Mouse (Mus musculus): Measurements from ENCODE around the gene Spns3.

The Spns3 gene

DNA sequence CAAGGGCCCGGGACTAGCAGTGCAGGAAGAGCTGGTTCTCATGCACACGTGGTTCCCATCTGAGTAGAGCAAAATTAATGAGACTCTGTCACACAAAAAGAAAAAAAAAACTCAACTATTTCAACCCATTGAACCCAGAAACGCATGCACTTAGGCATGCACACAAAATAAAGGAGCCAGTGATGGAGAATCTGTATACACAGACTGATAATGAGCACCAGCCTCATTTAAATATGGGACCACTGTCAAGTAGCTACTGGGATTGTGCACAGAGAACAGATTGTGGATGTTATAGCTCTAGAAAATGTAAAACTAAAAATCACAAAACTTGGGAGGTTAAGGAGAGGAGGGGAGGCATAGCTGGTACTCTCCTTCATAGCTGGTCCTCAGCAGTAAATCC, 35.3 kb downstream of the Spns3 start:
- no peak for DNase-seq (ENCODE audit: low spot score in 2 of 2)

DNA sequence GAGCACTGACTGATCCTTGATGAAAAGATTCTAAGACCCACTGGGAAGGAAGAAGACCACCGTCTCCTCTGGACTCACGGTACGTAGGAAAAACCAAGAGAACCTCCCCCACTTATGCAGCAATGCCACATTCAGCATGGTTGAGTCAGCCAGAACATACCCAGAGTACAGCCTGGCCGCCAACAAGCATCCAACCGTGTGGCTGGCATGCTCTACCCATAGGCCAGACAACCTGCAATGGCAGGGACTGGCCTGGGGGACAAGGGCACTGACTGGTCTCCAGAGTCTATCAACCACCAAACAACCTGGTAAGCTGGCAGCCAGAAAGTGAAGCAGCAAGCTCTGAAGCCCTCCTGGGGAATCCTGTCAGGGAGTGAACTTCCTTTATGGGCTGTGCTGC, 41.7 kb downstream of the Spns3 start:
- DNase-seq (ENCODE audit: low spot score in 2 of 2): no peak

DNA sequence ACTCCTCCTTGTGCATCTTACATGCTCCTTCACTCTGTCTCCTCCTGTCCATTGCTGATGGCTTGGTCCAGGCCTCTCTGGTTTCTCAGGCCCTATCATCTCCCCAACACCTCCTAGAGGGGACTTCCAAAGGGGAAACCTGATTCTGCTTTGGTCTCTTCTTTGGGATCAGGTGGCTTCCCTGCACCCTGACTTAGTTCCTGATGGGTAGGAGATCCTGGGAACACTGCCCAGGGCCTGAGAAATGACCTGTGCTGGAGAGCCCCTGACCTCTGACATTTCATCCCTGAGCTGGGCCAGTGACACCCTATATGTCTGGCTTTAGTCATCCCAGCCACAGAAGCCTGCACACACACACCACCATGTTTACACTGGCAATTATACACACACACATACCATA, 42.7 kb downstream of the Spns3 start:
- DNase-seq (ENCODE audit: low spot score in 2 of 2): no peak

DNA sequence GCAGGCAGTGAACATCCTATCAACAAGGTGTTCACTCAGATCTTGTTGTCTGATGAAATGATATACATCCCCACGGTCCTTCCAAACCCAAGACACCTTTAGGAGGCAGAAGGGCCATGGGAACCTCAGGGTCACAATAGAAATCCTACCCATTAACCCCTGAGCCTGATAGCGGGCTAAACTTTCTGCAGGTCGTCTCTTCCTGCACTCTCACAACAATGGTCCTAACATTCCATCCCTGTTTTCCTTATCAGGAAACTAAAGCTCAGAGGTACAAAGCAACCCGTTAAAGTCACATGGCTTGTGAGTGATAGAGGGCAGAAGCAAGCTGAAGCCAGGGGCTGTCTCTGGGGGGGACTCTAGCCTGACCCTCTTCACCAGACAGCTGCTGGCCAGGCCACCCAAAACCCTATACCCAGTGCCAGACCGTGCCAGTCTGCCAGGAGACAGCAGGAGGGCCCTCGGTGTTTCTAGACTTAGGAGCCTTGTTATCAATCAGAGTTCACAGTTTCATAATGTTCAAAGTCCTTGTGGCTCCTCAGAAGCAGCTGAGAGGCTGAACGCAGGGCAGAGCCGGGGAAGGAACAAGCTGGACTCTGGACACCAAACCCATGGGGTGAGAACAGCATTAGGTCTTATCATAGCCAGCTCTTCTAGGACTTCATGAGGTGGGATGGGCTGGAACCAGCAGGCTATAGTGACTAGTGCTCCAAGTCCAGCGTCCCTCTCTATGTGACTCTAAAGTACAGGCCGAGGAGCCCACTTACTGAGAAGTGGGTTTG, 46.1 kb downstream of the Spns3 start:
- DNase-seq (ENCODE audit: low spot score in 2 of 2): no peak

DNA sequence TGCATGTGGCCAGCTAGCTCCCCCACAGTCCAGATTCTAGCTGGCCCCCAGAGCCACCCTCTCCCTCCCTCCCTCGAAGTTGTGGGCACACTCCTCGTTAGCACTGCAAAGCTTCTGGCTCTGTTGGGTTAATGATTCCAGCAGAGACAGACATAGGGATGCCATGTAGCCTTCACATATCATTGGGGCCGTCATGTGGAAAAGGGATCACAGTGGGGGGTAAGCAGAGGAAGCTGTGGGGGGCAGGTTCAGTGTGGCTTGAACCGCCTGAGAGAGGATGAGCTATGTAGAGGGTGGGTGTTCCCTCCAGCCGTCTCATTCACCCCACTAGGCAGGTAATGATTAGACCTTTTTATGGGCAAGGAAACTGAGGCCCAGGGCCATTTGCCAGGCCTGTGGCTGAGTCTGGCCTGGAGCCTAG, 46.8 kb downstream of the Spns3 start:
- no peak for DNase-seq (ENCODE audit: low spot score in 2 of 2)

DNA sequence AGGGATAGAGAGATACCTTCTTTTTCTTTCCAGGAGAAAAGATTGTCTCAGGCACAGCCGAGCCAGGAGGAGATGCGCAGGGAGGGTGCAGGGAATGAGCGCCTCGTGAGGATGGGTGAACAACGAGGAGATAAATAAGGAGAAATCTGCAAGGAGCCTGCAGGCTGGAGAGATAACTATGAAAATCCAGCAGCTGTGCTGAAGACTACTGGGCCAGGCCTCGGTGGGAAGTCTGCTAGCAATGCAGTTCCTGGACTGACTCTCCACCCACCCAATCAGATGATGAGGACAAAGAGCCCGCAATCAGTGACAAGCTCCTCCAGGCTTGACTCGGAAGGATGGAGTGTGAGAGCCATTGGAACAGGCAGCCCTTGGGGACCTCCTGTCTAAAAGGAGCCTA, 48.1 kb downstream of the Spns3 start:
- no peak for DNase-seq (ENCODE audit: low spot score in 2 of 2)

DNA sequence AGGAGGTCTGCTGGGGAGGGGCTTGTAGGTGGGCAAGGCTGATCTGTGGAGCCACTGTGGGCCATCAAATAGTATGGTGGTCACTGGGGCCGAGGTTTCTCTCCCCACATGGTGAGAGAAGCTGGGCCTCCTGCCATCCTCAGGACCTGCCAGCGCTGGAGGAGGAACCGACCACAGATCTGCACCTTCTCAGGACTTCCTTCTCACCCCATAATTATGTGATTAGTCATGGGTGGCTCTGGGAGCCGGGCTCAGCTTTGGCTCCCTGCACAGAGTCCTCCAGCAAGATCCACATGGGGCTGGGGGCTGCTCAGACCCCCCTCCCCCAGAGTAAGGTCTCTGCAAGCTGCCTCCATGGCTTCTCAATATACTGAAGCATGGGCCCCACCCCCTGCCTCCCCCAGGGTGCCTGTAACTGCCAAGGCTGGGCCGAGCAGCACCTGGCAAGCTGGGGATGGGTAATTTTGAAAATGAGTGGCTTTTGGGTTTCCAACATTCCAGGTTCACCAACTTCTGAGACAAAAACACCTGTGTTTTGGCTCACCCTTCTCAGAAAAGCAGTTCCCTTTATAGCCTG, 48.8 kb downstream of the Spns3 start:
- no peak for DNase-seq (ENCODE audit: low spot score in 2 of 2)

DNA sequence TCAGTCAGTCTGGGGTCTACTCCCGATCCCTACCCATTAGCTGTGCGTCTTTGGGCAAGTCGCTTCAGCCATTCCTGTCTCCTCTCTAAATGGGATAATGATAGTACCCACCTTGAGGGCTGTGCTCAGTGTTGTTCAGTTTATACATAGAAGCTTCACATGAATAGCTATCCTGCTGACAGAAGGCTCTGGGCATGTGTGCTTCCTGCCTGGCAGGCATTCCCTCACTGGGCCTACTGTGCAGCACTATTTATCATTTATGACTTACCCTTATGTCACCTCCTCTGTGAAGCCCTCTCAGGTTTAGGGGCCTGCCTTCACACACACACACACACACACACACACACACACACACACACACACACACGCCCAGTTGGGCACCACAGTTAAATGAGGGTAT, 50.2 kb downstream of the Spns3 start:
- no peak for DNase-seq (ENCODE audit: low spot score in 2 of 2)

DNA sequence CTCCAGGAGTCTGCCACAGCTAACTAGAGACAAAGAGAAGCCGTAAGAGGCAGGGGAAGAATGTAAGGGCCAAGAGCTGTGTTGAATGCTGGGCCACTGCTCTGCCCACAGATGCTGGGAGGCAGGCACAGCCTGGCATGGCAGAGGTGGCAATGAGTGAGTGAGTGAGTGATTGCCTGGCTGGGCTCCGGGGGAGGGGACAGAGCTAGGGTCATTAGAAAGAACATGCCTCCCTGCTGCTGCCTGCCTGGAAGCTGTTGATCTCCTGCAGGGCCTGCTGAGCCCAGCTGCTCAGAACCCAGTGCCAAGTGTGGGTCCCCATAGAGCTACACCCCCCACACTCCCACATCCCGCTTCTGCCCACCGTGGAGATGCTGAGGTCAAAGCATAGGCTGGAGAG, 52.9 kb downstream of the Spns3 start:
- DNase-seq (ENCODE audit: low spot score in 2 of 2): no peak

DNA sequence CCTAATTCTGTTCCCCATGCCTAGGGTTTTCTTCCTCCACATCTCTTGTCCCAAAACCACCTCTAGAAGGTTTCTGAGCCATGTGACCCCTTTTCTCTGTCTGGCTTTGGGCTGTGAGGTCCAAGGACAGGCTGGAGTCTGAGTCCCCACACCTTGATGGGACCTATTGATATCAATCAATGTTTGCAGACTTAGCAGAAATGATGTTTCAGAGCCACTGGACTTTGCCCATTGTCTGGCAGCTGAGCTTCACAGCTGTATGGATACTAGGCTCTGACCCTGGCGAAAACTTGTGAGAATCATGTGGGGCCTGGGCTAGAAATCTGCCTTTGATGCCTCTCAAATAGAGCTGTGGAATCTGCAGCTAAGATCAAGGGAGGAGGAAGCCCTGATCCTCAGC, 53.5 kb downstream of the Spns3 start:
- DNase-seq (ENCODE audit: low spot score in 2 of 2): no peak

DNA sequence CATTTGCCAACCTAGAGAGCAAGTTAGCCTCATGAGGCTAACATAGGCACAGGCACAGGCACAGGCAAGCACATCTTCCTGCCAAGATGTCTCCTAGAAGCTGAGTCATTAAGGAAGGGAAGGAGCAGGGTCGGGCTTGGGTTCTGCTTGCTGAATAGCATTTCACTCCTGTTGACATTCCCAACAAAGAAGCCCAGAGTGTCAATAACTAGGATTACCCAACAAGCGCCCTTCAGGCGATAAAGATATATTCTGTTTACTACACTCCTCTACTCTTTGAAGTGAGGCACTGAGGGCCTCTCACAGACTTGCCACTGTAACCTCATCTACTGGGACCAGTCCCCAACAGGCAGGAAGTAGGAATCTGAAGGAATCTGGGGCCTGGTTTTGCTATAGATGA, 54.2 kb downstream of the Spns3 start:
- DNase-seq (ENCODE audit: low spot score in 2 of 2): no peak

DNA sequence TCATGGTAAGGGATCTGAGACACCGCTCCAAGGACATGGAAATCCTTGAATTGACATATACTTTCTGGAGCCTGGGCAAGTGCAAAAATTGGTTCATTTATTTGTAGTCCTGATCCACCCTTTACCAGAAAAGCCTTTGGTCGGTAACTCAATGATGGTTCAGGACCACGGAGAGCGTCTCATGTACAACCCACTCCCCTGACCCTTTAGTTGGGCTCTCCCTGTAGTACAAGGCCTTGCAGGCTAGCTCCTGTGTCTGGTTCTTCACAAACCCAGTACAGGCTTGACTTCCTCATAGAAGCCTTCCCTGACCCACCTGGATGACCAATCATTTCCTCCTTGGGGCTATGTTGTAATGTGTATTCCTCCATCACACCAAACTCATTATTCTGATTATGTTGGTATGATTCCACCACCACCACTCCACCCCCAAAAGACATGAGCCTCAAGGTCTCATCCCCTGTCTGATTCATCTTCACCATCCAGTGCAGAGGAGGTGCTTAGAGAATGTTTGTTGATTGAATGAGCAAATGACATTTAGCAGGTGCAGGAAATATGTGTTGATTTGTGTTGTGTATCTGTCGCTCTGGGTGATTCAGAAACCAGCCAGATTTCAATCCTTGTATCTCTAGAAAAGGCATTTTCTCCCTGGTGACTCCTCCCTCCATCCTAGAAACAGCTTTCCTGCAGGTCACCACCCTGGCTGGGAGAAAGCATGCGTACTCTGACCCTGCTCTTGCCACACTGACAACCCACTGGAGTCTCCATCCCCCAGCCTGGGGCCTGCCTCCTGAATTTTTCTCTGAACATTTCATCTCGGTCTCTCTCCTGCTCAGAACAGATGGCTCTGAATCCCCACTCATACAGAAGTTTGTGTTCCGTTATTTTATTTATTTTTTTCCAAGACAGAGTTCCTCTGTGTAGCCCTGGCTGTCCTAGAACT, 56.0 kb downstream of the Spns3 start:
- no peak for DNase-seq (ENCODE audit: low spot score in 2 of 2)

DNA sequence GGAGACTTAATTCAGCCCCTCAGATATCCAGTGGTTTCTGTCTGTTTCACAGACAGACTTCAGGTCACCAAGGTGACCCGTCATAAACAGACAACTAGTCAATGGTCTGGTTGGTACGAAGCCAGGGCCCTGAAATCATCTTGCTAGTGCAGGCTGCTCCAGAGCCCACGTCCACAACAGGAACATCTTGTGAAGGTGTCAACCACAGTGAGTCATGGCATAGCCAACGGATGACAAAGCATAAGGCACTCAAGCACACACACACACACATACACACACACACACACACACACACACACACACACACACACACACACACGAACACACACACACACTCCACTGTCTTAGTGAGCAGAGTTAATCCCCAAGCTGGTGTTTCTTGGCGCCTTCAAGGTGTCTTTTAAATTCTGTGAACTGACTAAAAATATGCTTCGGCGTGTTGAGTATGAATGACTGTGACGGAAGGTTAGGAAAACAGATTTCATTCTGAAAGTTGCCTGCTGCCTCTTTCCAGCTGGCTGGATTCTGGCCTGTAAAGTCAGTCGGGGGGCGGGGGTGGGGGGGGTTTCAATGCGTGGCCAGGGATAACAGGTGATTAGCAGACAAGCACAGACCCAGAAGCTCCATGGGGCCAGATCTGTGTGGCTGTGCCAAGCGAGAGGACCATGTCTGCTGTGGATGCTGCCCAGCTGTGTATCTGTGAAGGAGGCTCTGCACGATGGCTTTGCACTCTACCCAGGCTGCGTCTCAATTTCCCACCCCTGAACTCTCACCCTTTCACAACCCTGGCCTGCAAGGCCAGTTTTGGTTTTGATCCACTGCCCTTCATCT, 59.0 kb downstream of the Spns3 start:
- DNase-seq (ENCODE audit: low spot score in 2 of 2): no peak

DNA sequence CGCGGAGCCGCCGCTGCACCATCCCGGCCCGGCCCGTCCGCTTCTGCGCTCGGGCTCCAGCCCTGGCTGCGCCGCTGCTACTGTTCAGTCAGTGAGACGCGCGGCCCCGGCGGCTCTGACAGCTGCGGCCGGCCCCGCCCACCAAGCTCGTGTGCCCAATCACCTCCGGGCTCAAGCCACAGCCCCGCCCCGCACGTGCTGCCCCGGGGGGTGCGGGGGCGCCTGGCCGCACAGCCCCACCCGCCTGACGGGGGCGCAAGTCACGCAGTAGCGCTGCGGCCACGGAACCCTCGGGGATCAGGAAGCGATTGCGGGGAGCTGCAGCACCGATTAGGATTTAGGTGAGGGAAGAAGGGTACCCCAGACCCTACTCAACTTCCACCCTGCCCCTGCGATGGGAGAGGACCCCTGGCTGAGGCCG, 60.4 kb downstream of the Spns3 start, which contains the start of gene Spns2:
Gene Spns2 (minus strand): TSS at position 24 of the 421 bp plus-strand sequence.
- peak; percentile 82 to 85 for DNase-seq (ENCODE audit: low spot score in 2 of 2)

DNA sequence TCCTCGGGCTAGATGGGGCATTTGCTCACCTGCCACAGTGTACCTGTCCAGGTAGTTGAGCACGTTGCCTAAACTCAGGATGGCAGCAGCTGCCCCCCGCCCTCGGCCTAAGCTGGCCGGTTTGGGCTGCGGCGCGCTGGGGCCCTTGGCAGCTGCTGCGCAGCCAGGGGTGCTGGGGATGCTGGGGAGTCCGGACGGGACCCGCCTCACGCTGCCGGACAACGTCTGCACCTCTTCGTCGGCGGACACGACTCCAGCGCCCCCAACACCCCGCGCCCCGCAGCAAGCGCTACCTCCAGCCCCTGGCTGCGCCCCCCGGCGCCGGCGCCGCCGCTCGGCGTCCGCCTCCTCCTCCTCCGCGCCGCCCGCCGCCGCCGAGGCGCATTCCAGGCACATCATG, 60.9 kb downstream of the Spns3 start:
- no peak for DNase-seq (ENCODE audit: low spot score in 2 of 2)

DNA sequence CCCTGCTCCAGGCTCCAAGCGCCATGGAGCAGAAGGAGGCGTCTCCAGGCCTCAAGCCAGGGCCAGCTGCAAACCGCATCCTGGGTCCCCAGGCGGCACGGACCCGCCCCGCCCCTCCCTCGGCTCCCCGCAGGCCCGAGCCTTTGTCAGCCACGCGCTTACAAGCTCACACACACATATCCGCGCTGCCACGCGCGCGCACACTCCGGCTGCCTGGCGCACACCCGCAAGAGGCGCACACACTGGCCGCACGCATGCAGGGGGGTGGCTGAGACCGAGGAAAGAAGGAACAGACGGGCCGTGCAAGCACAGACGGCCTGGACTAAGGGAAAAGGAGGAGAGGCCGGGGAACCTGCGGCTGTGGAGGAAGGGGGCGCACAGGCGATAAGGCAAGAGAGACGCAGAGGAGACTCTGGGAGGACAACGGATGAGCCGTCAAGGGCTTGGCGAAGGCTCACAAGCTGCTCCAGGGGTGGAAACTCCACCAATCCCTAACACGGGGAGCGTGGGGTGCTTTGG, 61.5 kb downstream of the Spns3 start:
- no peak for DNase-seq (ENCODE audit: low spot score in 2 of 2)

DNA sequence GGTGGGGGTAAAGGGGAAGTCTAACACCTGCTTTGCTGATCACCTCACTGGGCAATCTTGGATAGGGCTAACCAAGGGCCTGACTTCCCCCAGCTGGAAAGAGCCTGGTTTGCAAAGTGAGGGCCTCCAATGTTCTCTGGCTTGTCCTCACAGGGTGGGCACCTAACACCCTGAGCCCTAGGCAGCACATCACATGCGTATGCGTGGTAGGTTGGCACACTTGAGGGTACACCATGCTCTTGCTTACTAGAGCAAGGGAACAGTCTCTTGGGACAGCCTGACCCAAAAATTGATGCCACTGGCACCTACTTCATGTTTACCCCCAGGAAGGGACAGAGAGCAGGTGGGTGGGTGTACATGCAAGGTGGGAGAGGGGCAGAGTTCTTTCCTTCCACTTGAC, 62.6 kb downstream of the Spns3 start:
- no peak for DNase-seq (ENCODE audit: low spot score in 2 of 2)

DNA sequence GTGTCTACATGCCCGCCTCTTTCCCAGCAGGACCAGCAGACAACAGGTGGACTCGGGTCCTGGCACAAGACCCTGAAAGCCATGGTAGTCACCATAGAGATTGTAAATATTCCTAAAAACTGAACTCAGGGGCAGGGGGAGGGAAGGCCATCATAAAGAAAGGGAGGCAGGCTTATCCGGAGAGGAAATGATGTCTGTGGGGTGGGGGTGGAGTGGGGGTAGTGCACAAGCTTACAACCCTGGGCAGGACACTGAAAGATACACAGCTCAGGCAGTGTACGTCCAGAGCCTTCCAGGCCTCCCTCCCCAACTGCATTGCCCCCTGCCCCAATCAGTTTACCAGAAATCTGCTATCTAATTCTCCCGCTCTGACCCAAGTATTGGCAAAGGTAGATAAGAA, 63.1 kb downstream of the Spns3 start:
- no peak for DNase-seq (ENCODE audit: low spot score in 2 of 2)

DNA sequence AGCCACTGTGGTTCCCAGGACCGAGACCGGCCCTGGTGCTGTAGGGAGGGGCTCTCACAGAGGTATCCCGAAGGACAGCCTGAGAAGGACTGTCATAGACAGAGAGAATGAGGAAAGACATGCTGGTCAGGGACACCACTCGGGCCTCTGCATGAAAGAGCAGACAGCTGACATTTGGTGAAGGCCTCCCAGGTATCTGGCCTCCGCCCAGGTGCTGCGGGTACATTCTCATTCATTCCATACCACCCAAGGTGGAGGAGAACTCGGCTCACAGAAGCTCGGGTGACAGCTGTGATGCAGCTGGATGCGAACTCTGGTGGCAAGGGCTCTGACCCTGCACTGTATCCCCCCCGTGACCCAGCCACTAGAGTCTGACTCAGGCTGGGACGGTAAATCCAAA, 64.3 kb downstream of the Spns3 start:
- no peak for DNase-seq (ENCODE audit: low spot score in 2 of 2)

DNA sequence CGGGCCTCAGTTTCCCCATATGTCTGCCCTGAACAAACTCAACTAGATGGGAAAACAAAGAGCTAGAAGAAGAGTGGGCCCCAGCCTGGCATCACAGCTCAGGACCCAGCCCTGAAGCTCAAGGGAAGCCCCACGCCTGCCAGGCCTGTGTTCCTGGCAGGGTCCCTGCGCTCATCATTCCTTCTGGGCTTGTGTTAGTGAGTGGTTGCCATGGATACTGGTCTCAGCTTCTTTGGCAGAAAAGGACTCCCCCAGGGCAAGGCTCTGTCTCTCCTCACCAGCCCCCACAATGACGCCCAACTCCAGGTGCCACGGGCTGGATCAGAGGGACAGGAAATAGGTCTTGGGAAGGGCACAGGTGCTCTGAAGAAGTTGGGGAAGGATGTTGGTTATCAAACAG, 65.1 kb downstream of the Spns3 start:
- DNase-seq (ENCODE audit: low spot score in 2 of 2): no peak

DNA sequence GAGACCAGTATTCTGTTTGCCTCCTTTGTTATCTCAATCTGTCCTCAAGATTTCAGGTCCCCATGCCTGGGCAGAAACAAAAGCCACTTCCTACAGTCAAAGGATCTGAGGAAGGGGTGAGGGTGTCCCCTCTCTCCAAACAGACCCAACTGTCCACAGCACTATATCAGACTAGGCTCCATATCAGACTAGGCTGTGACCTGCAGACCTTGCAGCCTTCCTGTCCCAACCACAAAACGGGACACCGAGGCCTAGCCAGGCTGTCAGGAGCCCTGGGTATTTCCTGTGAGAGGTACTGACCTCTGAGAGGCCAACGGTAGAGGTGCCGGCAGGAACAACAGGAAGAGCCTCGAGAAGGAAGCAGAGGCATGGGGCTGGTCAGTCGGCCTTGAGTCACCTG, 65.8 kb downstream of the Spns3 start:
- DNase-seq (ENCODE audit: low spot score in 2 of 2): no peak

Measured in urinary bladder, postnatal 4 days (tissue).